Mouse (Mus musculus) stomach, postnatal 0 days (tissue): ENCODE results near the gene Cask.

ENCODE experiments used
- CTCF ChIP-seq: IDR thresholded peaks from 2 replicates; pipeline ENCODE4 v1.5.1; 2016; ENCODE audit warnings: antibody characterized with exemption, low read depth, mild to moderate bottlenecking, moderate library complexity
- EP300 ChIP-seq: optimal IDR thresholded peaks from 2 replicates; pipeline ENCODE3; 2016; ENCODE audit warnings: antibody characterized with exemption

DNA sequence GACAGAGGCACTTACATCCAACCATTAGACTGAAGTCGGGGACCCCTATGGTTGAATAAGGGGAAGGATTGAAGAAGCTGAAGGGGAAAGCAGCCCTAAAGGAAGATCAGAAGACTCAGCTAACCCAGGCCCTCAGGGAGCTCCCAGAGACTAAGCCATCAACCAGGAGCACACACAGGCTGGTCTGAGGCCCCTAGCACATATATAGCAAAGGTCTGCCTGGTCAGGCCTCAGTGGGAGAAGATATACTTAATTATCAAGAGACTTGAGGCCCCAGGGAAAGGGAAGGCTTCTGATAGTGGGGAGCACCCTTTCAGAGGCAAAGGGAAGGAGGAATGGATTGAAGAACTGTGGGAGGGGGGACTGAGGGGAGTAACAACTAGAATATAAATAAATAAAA is 164.6 kb downstream of the Cask start:
- TF ChIP-seq CTCF (no peak), EP300 (no peak)
